Mouse (Mus musculus) G1E (cell line): ENCODE results near the gene Slc44a1. TPM values are rescaled to one million over a fixed set of nuclear protein-coding genes. Genes with fewer than 3 reads are reported as not detected.

Experiments
- ATAC-seq: 2 replicates; pipeline ENCODE4 v1.8.0; 2016; ENCODE audit warnings: mild to moderate bottlenecking; ENCODE audit not compliant: insufficient number of reproducible peaks, poor library complexity, low FRiP score, severe bottlenecking; ENCODE audit errors: extremely low read depth
- DNase-seq: peaks from one replicate; pipeline ENCODE4 v3.0.0; 2012; ENCODE audit warnings: low spot score
- H3K27me3 ChIP-seq: 2 replicates; pipeline ENCODE4 v1.6.1; 2012; ENCODE audit warnings: mild to moderate bottlenecking, low read length, inconsistent platforms; ENCODE audit not compliant: insufficient read depth
- H3K36me3 ChIP-seq: replicated peaks from 2 replicates; pipeline ENCODE3; 2012; ENCODE audit warnings: mild to moderate bottlenecking, inconsistent platforms
- H3K4me1 ChIP-seq: 2 replicates; pipeline ENCODE4 v1.6.1; 2012; ENCODE audit warnings: low read depth, low read length, inconsistent platforms, mixed read lengths; ENCODE audit not compliant: insufficient read depth
- H3K4me3 ChIP-seq: 2 replicates; pipeline ENCODE4 v1.5.1; 2012; ENCODE audit warnings: low read depth, mild to moderate bottlenecking, inconsistent platforms, low read length, moderate library complexity, mixed read lengths
- H3K9me3 ChIP-seq: replicated peaks from 2 replicates; pipeline ENCODE4 v1.6.1; 2012; ENCODE audit warnings: inconsistent platforms
- CTCF ChIP-seq: IDR thresholded peaks from 2 replicates; pipeline ENCODE4 v1.5.1; 2012; ENCODE audit warnings: low read depth, low read length, inconsistent platforms, mixed read lengths
- GATA1 ChIP-seq: IDR thresholded peaks from 2 replicates; pipeline ENCODE4 v1.6.1; 2012; ENCODE audit warnings: borderline replicate concordance, low read length, inconsistent platforms, mixed read lengths
- GATA2 ChIP-seq: IDR thresholded peaks from 2 replicates; pipeline ENCODE4 v1.6.1; 2012; ENCODE audit warnings: low read depth, low read length, inconsistent platforms, borderline replicate concordance
- POLR2AphosphoS5 ChIP-seq: IDR thresholded peaks from 2 replicates; pipeline ENCODE4 v1.6.1; 2012; ENCODE audit warnings: low read depth, low read length, inconsistent platforms; ENCODE audit not compliant: insufficient replicate concordance
- TAL1 ChIP-seq: conservative IDR thresholded peaks from 2 replicates; pipeline ENCODE4 v1.6.1; 2012; ENCODE audit warnings: low read depth, low read length, inconsistent platforms, mixed read lengths
- polyA plus RNA-seq: library from polyadenylated mRNA; stranded (reverse); fragments of >175 nt; gene quantifications from 2 replicates; pipeline ENCODE4 v1.2.3, GENCODE M21; 2012
- total RNA-seq, 2 experiments: library from RNA; stranded (forward) in 1 of 2; stranded (reverse) in 1 of 2; fragments of 200-1000 nt in 1 of 2; fragments of >200 nt in 1 of 2; fragmentation: Nextera tagmentation in 1 of 2; gene quantifications; 2 replicates each; pipeline ENCODE4 v1.2.3; 2014 to 2017

Slc44a1 gene
- total and polyA plus RNA-seq, 3 experiments: 5.2 to 44.7 (median 14.4) TPM

DNA sequence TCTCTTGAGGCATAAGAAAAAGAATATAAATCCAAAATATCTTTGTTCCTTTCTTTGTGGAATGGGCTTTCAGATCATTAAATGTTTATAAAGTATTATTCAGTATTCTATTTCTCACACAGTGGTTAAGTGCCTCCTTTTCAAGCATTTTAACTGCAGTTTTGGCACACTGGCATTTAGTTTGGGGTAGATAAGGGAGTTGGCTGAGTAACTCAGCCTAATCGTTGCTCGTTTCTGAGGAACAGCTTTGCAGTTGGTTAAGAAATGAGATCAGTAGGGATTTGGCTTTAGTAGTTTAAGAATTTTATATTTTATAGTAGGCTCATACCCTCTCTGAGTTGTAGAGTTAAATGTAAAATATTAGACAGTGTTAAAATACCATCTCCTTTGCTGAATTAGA, 97.3 kb downstream of the Slc44a1 start:
- no peak overlapping the region for H3K4me3 ChIP-seq
- no peaks in the 10 kb centered on the region for H3K27me3 ChIP-seq
- no peaks in the 10 kb centered on the region for H3K4me1 ChIP-seq
- ATAC-seq (no peak), DNase-seq (no peak)
- peaks cover 32% of the 10 kb centered on the region for H3K36me3 ChIP-seq
- H3K9me3 ChIP-seq: no peaks in the 10 kb centered on the region
- TF ChIP-seq TAL1: no peak
- TF ChIP-seq GATA2: no peak
- TF ChIP-seq POLR2AphosphoS5: no peak
- TF ChIP-seq GATA1: no peak
- no peak for TF ChIP-seq CTCF

DNA sequence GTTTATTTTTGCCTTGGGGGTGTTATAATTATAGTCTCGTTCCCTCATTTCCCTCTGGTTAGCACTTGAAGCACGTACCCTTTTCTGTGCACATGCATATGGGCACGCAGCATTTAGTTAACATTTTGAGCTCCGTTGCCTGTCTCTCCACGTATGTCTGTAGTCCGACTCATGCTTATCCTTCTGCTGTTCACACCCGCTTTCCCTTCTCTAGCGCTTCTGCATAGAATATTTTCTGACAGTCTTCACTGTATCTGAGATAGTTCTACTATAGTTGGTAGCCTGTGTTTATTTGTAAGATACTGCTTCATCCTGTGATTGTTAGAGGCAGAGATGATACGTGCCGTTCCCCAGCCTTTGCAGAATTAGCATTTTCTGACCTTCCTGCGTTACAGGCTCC, 98.4 kb downstream of the Slc44a1 start:
- Histone ChIP-seq H3K4me1 (no peaks in the 10 kb centered on the region), H3K36me3 (peaks cover 41% of the 10 kb centered on the region), H3K4me3 (no peak overlapping the region), H3K27me3 (no peaks in the 10 kb centered on the region), H3K9me3 (no peaks in the 10 kb centered on the region)
- no peak for DNase-seq
- TF ChIP-seq GATA1: no peak
- no peak for TF ChIP-seq POLR2AphosphoS5
- no peak for TF ChIP-seq CTCF
- no peak for TF ChIP-seq GATA2
- TF ChIP-seq TAL1: no peak
- ATAC-seq: no peak

DNA sequence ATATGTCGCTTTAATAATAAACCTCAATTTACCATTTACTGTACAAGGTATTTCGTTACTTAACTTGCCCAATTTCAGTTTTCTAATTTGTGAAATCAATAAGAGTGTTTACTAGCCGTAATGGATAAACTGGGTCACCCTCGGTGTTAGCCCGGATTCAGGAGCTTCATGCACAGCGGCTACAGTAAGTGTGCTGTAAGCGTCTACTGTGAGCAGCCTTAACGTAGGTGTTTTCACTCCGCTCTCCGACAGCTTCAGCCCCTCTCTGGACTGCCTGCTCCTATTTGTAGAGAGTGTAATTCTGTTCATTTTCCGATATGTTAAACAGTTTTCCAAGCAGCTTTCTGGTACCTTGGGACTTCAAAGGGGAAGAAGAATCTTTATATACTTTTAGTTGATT, 99.7 kb downstream of the Slc44a1 start:
- Histone ChIP-seq H3K9me3 (no peaks in the 10 kb centered on the region), H3K36me3 (peaks cover 51% of the 10 kb centered on the region), H3K27me3 (no peaks in the 10 kb centered on the region), H3K4me3 (no peak overlapping the region), H3K4me1 (no peaks in the 10 kb centered on the region)
- TF ChIP-seq CTCF (no peak), TAL1 (no peak), GATA2 (no peak), GATA1 (no peak), POLR2AphosphoS5 (no peak)
- no peak for ATAC-seq
- DNase-seq: no peak

DNA sequence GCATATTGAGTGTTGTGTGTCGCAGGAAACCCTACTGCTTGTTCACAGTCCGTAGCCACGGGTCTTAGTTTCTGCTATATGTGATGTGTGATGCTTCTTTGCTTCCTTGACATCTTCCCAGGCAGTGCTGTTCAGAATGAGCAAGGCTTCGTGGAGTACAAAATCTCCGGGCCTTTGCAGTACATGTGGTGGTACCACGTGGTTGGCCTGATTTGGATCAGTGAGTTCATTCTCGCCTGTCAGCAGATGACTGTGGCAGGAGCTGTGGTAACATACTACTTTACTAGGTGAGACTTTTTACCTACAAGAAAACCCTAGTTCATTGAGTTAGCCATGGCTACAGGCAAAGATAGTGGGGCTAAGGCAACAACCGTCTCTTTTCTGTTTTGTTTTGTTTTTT, 103.2 kb downstream of the Slc44a1 start:
- ATAC-seq (no peak), DNase-seq (no peak)
- Histone ChIP-seq H3K4me1 (no peaks in the 10 kb centered on the region), H3K9me3 (no peaks in the 10 kb centered on the region), H3K36me3 (peaks cover 70% of the 10 kb centered on the region), H3K27me3 (no peaks in the 10 kb centered on the region), H3K4me3 (no peak overlapping the region)
- TF ChIP-seq POLR2AphosphoS5 (no peak), CTCF (no peak), GATA2 (no peak), GATA1 (no peak), TAL1 (no peak)

DNA sequence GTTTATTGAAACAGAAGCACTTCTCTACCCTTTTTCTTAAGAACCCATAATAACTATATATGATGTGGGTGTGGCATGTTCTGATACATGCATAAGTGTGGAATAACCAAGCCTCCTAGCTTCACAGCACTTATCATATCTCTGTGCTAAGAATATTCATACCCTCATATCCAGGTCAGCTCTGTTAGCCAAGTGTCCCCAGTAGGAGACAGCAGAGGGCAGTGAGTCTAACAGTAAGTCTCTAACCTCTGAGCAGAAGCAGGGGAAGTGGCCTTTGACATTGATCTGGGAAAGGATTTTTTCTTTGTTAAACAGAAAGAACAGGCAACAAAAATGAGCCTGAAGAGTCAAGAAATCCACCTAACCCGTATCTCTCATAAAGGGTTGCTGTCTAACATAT, 104.7 kb downstream of the Slc44a1 start:
- no peak overlapping the region for H3K4me3 ChIP-seq
- TF ChIP-seq GATA1: no peak
- no peak for TF ChIP-seq POLR2AphosphoS5
- TF ChIP-seq TAL1: no peak
- no peak for TF ChIP-seq CTCF
- TF ChIP-seq GATA2: no peak
- H3K4me1 ChIP-seq: no peaks in the 10 kb centered on the region
- ATAC-seq: no peak
- peaks cover 65% of the 10 kb centered on the region for H3K36me3 ChIP-seq
- DNase-seq: no peak
- no peaks in the 10 kb centered on the region for H3K27me3 ChIP-seq
- no peaks in the 10 kb centered on the region for H3K9me3 ChIP-seq

DNA sequence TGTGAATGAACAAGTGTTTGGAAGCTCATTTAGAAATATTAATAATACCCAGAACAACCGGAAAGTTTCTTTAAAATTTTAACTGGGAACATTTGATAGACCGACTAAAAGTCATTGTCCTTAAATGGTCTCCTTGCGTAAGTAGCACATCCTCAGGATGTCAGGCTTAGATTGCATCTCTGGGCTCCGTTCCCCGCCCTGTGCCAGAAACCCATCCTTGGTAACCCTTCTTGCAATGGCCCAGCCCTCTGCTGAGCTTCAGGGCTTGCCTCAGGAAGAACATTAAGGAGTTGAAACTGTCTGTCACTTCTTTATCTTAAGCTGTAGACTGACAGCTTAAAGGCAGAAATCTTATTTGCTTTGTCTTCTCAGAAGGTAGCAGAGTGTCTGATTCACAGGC, 107.2 kb downstream of the Slc44a1 start:
- peaks cover 73% of the 10 kb centered on the region for H3K36me3 ChIP-seq
- TF ChIP-seq CTCF (no peak), TAL1 (no peak), POLR2AphosphoS5 (no peak), GATA1 (no peak)

DNA sequence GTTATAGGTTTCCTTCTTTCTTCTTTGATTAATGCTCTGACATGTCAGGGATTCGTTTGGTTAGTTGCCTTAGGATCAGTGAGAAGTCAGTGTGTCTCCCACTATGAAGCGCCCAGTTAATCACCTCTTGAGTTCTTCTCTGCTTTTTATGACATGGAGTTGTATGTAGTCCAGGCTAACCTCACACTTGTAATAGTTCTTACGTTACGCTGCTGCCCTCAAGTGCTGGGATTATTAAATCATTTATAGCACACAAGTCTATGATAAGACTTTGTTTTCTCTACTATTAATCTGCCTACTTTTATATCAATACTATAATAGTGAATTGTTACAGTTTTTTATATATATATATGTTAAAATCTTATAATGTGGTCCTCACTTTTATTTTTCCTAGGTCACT, 109.2 kb downstream of the Slc44a1 start:
- TF ChIP-seq TAL1: no peak
- no peak for TF ChIP-seq GATA2
- TF ChIP-seq GATA1: no peak
- TF ChIP-seq CTCF: no peak
- TF ChIP-seq POLR2AphosphoS5: no peak
- Histone ChIP-seq H3K4me3 (no peak overlapping the region), H3K36me3 (peaks cover 71% of the 10 kb centered on the region), H3K4me1 (no peaks in the 10 kb centered on the region), H3K9me3 (no peaks in the 10 kb centered on the region), H3K27me3 (no peaks in the 10 kb centered on the region)
- DNase-seq (no peak), ATAC-seq (no peak)

More for the DNA sequence above, 107.2 kb downstream of the Slc44a1 start:
- DNase-seq (no peak), ATAC-seq (no peak)
- Histone ChIP-seq H3K9me3 (no peaks in the 10 kb centered on the region), H3K4me3 (no peak overlapping the region), H3K27me3 (no peaks in the 10 kb centered on the region), H3K4me1 (no peaks in the 10 kb centered on the region)
